Mouse (Mus musculus) WW6 (cell line): ENCODE results near the gene Gatc.
"Not testable (repeated sequence)": the region's sequence is repeated elsewhere in the genome, so short reads cannot be mapped to it uniquely, and the experiment has no call there.

Experiments
- DNase-seq: peaks from one replicate; pipeline ENCODE4 v3.0.0-alpha.2; 2013; ENCODE audit warnings: low read depth, low spot score

The Gatc gene

DNA sequence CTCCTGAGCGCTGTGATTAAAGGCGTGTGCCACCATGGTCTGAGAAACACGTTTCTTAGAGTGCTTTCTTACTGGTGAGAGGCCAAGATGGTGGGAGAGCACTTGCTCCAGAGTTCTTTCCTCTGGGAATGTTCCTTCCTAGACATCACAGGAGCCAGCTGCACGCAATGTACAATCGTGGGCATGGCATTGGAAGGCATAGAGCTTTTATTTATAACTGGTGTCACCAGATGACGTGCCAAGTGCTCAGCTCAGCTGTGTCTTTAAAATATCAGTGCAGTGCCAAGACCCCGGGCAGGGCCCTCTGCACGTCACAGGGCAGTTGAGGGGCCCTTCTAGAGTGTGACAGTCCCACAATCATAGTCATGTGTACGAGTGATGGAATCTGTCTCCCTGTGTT, 10.0 kb downstream of the Gatc start:
- no peak for DNase-seq

DNA sequence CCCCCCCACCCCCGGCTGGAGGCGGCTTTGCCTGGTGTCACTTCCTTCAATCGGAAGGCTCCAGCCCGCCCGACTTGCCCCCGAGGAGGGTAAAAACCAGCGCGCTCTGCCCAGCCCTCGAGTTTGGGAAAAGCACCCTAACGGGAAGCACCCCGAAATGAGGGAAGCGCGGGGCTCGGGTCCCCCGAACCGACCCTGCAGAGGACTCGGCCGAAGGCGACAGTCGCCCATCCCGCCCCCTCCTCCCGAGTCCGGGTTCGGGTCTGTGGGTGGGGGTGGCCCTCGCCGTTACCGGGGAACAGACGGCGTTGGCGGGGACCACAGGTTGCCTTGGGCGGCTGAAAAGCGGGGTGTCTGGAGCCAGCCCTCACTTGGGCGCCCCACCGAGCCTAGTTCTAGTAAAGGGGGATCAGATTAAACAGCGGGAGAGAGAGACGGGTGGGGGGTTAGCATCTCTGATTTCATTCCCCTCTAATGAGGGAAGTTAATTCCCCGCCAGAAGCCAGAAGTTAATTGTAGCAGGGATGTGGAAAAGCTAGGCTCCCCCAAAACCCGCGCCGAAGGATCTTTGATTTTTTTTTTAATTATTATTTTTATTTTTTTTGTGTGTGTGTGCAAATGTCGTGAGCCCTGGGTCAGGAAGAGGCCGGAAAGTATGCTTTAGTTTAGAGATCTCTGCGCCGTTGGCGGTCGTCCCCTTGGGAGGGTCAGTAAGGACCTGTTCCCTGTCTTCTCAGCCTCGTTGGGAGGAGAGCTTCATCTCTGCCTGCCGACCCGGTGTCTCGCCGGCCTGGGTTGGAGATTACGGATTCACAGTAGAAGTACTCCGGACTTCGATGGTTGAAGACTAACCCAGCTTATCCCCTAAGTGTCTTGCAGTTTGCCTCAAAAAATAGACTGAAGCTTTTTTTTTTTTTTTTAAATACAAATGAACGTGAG, 13.1 kb downstream of the Gatc start:
- DNase-seq: no peak

DNA sequence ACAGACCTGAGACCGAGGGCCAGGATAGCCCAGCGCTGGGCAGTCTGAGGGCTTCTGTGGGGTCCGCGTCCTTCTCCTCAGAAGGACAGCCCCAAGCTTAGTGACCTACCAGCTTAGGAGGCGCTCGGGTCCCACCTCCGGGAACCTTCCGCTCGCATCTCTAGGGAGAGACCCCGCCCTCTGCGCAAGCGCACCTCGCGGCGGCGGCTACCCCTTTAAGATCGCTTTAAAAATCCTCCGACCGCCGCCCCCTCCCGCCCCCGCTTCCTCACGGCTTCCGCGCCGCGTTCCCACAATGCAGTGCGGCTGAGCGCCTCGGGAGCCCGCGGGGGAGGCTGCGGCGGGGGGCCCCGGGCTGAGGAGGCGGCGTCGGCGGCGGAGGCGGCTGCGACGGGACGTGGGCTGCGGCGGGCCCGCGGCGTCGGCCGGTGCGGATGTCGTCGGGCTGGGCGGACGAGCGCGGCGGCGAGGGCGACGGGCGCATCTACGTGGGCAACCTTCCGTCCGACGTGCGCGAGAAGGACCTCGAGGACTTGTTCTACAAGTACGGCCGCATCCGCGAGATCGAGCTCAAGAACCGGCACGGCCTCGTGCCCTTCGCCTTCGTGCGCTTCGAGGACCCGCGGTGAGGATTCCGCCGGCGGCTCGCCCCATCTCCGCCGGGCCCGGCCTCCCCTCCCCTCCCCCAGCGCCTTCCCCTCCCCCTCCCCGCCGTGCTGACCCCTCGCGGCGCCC, 13.9 kb downstream of the Gatc start, which contains the start of gene Srsf9:
Srsf9 (plus strand) TSS at position 303 of the 735 bp plus-strand sequence.
- peak; percentile 73 for DNase-seq

DNA sequence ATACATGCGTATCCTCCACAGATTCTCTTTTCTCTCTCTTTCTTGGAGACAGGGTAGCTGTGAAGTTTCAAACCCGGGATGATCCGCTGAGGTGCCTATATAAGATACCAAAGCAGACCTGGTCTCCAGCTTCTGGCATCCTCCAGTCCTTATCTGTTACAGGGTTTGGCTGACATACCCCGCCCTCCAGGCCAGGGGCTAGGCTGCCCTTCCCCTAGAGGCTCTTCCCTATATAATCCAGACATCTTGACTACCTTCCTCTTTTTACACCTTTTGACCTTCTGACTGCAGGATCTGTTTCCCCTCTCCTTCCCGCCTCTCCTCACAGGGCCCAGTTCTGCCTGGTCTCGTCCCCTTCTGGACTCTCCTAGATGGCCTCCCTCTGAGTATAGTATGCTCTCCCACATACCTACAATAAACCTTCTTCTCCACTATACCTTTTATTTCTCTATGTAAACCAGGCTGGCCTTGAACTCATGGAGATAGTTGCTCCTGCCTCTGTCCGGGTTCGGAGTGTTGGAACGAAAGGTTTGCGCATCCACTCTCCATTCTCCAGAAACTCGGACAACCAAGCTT, 14.6 kb downstream of the Gatc start:
- DNase-seq: no peak

DNA sequence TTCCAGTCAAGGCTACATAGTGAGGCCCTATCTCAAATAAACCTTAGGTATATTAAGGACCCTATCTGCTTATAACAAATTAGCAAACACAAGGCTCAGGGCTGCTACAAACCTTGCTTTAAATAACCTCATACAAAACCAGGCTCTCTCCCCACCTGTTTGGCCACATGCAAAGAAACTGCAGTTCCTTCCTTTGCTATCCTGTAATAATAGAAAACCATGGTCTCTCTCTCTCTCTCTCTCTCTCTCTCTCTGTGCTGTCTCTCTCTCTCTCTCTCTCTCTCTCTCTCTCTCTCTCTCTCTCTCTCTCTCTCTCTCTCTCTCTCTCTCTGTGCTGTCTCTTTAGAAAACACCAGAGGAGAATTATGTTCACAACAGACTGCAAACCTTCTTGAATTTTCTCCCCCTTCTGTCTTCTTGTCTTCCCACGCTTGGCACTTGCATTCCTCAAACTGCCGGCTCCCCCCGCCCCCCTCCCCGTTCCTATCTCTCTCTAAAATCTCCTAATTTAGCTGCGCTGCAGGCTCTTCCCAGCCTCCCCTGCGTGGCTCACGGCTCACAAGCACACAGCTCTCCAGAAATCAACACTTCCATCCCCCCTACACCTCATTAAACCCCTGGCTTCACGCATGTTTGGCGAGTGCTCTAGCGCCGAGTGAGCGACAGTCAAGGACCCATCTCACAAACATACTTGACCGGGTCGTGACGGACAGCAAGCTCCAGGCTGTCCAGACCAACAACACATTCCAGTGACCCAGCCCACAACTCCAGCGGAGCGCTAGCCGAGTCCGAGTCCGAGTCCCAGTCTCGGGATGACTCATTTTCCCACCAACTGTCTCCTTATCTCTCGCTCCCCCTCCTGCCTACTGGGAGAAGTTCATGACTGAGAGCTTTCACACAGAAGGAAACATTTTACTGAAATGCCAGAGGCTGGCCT, 21.7 kb downstream of the Gatc start:
- DNase-seq: no peak

DNA sequence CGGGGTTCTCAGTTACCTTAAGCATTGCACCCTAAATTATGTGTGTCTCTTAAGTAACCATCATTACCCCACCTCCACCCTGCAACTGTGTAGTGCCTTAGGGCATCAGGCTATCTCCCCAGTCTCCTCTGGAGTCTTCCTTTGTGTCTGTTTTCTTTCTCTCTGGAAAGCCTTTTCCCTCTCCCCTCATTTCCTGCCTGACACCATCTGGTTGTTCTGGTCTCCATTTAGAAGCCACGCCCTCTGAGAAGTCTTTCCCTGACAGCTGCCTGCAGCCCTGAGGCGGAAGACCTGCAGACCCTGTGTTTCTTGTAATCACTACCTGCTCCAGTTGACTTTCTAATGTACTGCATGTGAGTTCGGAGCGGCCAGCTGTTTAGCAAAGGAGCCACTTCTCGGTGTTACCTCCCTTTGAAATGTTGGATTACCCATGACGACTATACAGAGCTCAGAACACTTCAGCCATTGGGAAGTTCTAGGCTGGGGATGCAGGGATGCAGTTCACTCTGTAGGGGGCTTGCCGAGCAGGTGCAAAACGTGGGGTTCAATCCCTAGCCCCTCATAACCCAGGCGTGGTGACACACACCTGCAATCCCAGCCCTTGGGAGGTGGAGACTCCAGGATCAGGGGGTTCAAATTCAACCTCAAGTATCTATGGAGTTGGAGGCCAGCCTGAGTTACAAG, 23.2 kb downstream of the Gatc start:
- DNase-seq: peak; percentile 69

DNA sequence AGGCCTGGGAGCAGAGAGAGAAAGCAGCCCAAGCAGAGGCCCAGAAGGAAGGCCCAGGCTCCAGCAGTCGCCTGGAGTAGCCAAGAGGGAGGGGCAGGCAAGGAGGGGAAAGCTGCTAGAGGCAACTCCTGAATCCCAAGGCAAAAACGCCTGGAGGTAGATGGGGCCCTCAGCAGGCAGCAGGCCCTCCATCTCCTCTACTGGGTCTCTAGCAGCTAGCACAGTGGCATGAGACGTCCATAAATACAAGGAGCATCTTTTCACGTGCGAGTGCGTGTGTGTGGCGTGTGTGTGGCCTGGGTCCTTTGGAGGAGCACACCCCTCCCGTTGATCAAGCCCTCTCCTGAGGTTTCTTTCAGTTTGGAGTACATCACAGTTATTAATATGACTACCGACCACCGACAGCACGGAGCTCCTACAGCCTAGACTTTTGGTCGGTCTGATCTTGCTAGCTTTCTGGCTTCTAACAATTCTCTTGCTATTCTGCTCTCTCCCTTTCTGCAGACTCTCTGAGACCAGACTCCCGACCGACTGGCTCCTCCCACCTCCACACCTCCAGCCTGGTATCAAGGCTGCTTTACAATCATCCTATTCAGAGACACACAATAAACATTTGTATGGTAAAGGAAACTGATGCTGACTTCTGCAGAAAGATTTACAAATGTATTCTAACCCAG, 23.9 kb downstream of the Gatc start:
- DNase-seq: no peak

DNA sequence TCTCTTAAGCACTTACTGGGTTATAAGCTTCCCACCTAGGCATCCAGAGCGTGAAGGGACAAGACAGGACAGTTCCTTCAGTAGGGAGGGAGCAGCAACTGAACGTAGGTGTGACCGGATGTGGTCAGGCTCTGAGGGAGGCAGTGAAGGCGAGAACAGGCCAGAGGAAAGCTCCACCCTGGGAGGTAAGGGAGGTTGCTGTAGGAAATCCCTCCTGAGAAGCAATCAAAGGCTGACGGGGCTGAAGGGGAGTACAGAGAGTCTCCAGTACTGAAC, 27.4 kb downstream of the Gatc start:
- no peak for DNase-seq

DNA sequence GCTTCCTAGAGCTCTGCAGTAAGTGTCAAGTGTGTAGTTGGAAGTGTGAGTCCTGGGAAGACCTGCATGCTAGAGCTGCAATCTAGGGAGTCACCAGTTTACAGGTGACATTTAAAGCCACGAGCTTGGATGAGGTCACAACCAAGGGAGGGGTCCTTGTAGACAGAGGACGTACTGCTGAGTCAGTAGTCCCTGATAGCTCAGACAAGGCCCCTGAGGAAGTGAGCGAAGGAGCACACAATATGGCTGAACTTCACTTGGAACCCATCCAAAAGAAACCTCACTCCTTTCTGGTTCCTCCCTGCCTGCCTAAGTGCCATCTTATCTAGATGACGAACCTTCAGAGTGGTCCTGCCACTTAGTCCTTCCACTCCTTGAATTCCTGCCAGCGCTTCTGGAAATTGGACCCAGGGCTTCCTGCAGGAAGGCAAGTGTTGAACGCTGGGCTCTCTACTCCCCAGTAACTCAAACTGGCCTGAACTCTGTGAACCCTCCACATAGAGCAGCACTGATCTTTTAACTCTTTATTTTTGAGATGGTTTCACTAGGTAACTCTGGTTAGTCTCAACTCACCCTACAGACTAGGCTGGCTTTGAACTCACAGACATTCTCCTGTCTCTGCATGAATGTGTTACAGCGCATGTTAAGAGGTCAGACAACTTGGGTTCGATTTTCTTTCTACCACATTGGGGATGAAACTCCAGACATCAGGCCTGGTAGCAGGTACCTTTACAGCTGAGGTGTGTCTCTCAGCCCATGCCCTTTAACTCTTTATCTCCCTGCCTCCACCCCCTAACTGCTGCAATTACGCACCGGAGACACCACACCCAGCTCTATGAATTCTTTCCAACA, 27.9 kb downstream of the Gatc start:
- no peak for DNase-seq

DNA sequence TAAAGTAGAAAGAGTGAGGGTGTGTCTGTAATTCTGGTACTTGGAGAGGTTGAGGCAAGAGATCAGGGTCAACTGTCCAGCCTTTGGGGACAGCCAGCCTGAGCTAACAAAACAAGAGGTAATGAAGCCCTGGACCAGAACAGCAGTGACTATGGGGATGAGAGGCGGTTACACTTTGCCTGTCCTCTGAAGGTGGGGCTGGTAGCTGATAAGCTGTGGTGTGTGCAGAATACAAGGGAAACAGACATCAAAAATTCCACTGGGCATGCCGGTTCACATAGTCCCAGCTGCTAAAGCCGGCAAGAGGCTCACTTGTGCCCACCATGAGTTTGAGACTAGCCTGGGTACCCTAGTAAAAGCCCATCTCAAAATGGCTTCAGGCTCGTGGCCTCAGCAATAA, 28.6 kb downstream of the Gatc start:
- DNase-seq: no peak

DNA sequence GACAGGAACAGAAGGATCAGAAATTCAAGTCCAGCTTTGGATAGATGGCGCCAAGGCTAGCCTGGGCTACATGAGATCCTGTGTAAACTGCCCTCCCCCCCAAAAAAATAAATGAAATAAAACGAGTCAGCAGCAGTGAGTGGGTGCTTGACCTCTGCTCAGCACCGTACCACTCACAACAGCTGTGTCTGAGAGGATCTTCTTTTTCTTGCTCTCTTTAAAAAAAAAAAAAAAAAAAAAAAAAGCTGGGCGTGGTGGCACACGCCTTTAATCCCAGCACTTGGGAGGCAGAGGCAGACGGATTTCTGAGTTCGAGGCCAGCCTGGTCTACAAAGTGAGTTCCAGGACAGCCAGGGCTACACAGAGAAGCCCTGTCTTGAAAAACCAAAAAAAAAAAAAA, 38.8 kb downstream of the Gatc start:
- not testable (repeated sequence) for DNase-seq

DNA sequence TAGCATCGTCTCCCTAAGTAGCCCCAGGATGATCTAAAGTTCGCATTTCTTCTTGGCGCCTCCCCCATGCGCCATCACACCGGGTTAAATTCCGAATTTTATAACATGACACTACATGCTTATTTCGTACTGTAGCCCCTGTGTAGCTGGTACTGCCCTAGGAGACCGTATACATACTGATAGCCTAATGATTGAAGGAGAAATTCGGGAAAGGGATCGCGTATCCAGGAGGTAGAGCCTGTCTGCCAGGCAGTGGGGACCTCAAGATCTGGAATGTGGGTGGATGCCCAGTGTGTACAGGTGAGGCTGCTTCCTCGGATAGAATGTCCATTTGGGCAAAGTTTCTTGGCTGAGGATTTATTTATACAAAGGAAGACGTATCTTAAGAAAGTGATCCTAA, 39.4 kb downstream of the Gatc start:
- DNase-seq: no peak

DNA sequence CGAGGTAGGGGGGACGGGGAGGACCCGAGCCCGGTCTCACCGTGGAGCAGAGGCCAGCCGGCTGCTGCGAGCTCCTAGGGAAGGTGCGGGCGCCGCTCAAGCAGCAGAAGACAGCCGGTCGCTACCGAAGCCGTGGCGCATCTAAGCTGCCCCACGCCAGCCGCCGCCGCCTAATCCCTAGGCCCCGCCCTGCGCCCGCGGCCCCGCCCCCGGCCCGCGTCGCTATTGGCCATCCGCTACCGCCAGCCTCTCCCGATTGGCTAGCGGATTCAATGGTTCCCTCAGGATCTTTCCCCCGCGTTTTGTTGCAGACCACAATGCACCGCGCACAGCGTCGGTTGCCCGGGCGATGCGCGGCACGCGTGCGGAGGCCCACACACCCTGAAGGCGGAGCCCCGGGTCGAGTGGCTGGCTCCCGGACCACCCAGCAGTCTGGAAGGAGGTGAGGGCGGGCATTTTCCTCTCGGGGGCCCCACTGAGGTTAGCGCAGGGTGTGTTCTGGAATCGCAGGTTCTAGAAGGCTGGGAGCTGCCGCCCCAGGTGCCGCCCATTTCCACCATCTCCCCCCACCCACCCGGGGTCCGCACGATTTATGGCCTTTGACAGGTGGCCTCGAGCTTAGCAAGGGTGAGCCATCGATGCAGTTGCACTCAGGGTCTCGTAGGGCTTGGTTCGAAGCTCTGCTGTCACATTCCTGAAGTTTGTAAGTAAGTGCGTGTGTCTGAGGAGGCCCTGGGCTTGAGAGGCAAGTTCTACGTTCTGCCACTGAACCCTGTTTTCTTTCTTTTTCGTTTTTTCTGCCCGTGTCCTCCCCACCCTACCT, 40.0 kb downstream of the Gatc start, which contains the start of gene Dynll1:
Dynll1 (minus strand) TSS at position 208 of the 823 bp plus-strand sequence.
- peak; percentile 93 for DNase-seq

DNA sequence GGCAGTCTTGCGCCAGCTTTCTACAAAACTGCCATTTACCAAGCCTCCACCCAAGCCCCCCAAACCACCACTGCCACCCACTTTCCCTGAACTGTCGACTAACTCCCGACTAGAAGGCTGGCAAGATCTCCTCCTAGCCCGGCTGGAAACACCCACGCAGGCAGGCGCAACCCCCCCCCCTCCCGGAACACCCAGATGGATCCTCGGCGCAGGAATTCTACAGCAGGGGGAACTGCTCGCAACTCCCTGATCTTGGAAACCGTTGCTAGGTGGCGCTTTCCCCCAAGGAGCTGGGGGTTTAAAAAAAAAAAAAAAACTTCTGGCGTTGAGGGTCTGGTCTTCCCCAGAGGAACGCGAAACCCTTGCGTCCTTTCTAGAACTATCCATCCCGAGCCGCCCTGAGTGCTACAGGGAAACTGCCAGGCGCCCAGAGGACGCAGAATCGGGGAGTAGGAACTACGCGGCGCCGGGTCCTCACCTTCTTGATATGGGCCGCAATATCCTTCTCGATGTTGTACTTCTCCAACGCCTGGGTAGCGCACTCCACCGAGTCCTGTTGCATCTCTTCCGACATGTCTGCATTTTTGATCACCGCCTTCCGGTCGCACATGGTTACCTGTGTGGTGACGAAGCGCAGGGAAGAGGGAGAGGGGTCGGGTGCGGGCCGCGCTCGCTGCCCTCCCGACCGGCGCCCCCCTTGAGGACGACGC, 40.8 kb downstream of the Gatc start:
- DNase-seq: no peak

DNA sequence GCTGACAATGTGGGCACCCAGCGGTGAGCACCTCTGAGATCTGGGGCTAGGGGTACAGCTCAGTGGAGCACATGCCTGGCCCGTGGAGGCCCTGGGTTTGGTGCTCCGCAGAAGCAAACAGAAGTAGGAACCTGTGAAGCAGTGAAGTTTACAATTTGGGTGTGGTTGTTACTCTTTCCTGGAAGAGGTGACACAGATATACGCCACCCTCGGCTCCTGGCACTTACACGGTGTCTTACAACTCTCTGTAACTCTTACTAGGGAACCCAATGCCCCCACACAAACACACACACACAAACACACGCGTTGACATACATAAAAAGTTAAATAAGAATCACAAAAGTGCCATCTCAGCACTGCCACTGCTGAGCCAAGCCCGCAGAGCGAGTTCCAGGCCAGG, 44.6 kb downstream of the Gatc start:
- DNase-seq: no peak

DNA sequence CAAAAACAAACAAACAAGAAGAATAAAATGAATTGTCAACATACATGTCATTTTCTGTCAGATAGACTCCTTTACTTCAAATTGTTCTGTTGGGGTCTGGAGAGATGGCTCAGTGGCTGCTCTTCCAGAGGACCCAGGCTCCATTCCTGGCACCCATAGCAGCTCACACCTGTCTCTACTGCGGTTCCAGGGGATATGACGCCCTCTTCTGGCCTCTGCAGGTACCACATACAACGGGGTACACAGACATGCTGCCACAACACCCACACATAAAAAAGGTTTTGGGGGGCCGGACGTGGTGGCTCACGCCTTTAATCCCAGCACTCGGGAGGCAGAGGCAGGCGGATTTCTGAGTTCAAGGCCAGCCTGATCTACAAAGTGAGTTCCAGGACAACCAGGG, 46.8 kb downstream of the Gatc start:
- no peak for DNase-seq

DNA sequence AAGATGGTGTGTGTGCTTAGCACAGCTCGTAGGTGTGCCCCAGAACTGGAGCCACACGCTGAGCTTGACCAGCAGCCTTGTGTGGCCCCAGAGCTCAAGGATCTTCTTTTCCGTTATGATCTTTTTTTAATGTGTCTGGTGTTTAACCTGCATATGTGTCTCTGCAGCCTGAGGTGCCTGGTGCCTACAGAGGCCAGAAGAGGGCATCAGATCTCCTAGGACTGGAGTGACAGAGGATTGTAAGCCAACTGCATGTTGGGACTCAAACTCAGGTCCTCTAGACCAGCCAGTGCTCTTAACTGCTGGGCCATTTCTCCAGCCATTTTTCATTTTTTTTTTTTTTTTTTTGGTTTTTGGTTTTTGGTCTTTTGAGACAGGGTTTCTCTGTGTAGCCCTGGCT, 56.2 kb downstream of the Gatc start:
- no peak for DNase-seq
